Mouse (Mus musculus): ENCODE data around the gene Rasgrp1. TPM values are rescaled to one million over a fixed set of nuclear protein-coding genes. Genes with fewer than 3 reads are reported as not detected.

Rasgrp1 gene
- total RNA-seq, 2 experiments from 2014 or later: 2.7 to 3.2 TPM

GRCm38 (mm10) chr2:117331634-117332033, 11.2 kb downstream of the Rasgrp1 start:
- DNase-seq: no peak

- DNase-seq: no peak
Measured at GRCm38 (mm10) chr2:117328521-117329285, 14.1 kb downstream of the Rasgrp1 start.

GRCm38 (mm10) chr2:117322399-117322798, 20.4 kb downstream of the Rasgrp1 start:
- DNase-seq: no peak

GRCm38 (mm10) chr2:117321231-117321630, 21.6 kb downstream of the Rasgrp1 start:
- DNase-seq: no peak

- no peak for DNase-seq
Measured at GRCm38 (mm10) chr2:117318991-117319390, 23.8 kb downstream of the Rasgrp1 start.

- DNase-seq: no peak
Measured at GRCm38 (mm10) chr2:117313586-117314235, 29.1 kb downstream of the Rasgrp1 start.

- DNase-seq: no peak
Measured at GRCm38 (mm10) chr2:117312441-117312895, 30.3 kb downstream of the Rasgrp1 start.

GRCm38 (mm10) chr2:117312030-117312429, 30.8 kb downstream of the Rasgrp1 start:
- DNase-seq: no peak

GRCm38 (mm10) chr2:117311349-117311748, 31.5 kb downstream of the Rasgrp1 start:
- DNase-seq: no peak

- DNase-seq: no peak
Measured at GRCm38 (mm10) chr2:117309046-117309445, 33.8 kb downstream of the Rasgrp1 start.

- no peak for DNase-seq
Measured at GRCm38 (mm10) chr2:117307959-117308358, 34.8 kb downstream of the Rasgrp1 start.

GRCm38 (mm10) chr2:117304941-117305340, 37.9 kb downstream of the Rasgrp1 start:
- DNase-seq: no peak

GRCm38 (mm10) chr2:117303391-117304350, 39.1 kb downstream of the Rasgrp1 start:
- DNase-seq: no peak

- no peak for DNase-seq
Measured at GRCm38 (mm10) chr2:117299596-117300448, 43.0 kb downstream of the Rasgrp1 start.

GRCm38 (mm10) chr2:117288291-117288690, 54.5 kb downstream of the Rasgrp1 start:
- no peak for DNase-seq

GRCm38 (mm10) chr2:117263786-117264408, 78.9 kb downstream of the Rasgrp1 start:
- peak; percentile 83 for DNase-seq

GRCm38 (mm10) chr2:117262184-117262583, 80.6 kb downstream of the Rasgrp1 start:
- DNase-seq: no peak

GRCm38 (mm10) chr2:117257617-117258016, 85.2 kb downstream of the Rasgrp1 start:
- DNase-seq: no peak

GRCm38 (mm10) chr2:117255415-117255814, 87.4 kb downstream of the Rasgrp1 start:
- no peak for DNase-seq

- DNase-seq: no peak
Measured at GRCm38 (mm10) chr2:117250001-117250510, 92.7 kb downstream of the Rasgrp1 start.
